Mouse (Mus musculus) left cerebral cortex, adult 11 months (tissue): Measurements from ENCODE around the gene Olfr764-ps1.
"Not testable (repeated sequence)": the region's sequence is repeated elsewhere in the genome, so short reads cannot be mapped to it uniquely, and the experiment has no call there.

ENCODE experiments used
- DNase-seq: peaks from one replicate; pipeline ENCODE4 v3.0.0; 2022; ENCODE audit warnings: low spot score

The Olfr764-ps1 gene

DNA sequence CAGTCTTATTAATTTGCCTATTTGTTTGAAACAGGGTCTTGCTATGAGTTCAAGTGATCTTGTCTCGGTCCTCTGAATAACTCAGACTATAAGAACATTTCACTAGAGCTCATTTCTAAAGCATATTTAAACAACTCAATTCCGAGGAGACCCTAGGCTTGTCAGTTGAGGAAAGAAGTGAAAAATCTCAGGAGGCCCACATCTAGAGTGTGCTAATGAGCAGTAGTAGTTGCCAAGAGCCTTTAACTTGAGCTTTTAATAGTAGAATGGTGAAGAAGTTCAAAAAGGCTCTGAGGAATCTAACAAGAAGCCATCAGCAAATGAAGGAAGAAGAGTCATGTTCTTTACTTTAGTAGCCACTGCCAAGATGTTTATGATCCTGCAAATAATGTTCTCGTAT lies at the start of gene Olfr764-ps1:
Gene Olfr764-ps1, minus strand, starts transcription at position 101 of the 400 bp plus-strand sequence.
- DNase-seq = no peak

DNA sequence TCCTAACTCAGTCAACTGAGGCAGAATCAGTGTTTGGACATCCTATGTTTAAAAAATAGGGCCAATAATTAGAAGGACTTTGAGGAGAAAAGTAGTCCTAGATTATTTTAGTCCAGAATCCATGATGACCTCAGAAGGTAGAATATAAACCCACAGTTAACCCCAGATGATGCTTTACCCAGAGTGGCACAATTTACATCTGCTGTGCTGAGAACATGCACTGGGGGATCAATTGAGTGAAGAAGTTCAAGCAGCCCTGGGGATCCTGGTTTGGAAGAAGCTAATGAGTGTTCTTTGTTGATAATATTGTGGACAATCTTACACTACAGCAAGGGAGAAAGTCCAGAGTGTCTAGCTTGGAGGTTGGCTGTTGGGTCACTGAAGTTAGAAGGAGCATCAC lies 43.1 kb upstream of the Olfr764-ps1 start, which contains the start of gene Olfr767:
Gene Olfr767, minus strand, starts transcription at position 101 of the 400 bp plus-strand sequence.
- not testable (repeated sequence) for DNase-seq

GRCm38 (mm10) chr10:129068877-129069276 lies 29.2 kb upstream of the Olfr764-ps1 start, which contains the start of gene Olfr766-ps1:
Olfr766-ps1 (minus strand) TSS chr10:129068977.
- no peak for DNase-seq

DNA sequence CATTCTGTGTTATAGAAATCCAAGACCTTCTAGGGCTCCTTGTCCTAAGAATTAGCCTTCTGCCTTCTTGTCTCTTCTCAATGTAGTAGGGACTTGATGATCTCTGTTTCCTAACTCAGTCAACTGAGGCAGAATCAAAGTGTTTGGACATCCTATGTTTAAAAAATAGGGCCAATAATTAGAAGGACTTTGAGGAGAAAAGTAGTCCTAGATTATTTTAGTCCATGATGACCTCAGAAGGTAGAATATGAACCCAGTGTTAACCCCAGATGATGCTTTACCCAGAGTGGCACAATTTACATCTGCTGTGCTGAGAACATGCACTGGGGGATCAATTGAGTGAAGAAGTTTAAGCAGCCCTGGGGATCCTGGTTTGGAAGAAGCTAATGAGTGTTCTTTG lies 10.2 kb upstream of the Olfr764-ps1 start, which contains the start of gene Olfr765:
Gene Olfr765, minus strand, starts transcription at position 101 of the 400 bp plus-strand sequence.
- DNase-seq = not testable (repeated sequence)

GRCm38 (mm10) chr10:129028343-129028742 lies 11.4 kb downstream of the Olfr764-ps1 start:
- no peak for DNase-seq

DNA sequence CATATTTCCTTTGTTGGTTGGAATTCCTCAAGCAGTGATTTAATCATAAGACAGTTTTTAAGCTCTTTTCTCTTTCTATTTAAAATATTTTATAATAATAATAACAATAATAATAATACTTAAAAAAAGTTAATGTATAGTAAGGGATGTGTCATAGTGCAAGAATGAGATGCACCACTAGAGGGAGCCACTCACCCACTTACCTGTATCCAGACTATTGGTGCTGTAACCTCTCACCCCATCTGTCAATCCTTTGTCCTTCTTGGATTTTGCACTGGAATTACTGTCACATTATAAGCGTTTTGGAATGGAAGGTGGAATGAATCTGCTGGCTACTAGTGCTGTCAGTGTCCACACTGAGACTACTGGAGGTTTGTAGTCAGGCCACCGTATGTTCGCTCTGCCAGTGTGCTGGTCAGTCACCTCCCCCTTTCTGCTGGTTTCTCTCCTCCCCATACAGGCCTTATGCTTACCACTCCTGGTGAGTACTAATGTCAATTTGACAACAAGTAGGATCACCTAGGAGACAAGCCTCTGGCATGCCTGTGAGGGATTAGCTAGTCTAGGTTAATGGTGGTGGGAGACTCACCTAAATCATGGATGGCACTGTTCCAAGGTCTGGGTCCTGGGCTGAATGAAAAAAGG lies 13.6 kb downstream of the Olfr764-ps1 start:
- DNase-seq = no peak

- DNase-seq = no peak
Measured at GRCm38 (mm10) chr10:129023319-129023718, 16.4 kb downstream of the Olfr764-ps1 start.

- DNase-seq = no peak
Measured at GRCm38 (mm10) chr10:129014477-129014876, 25.2 kb downstream of the Olfr764-ps1 start.

GRCm38 (mm10) chr10:129011511-129011910 lies 28.2 kb downstream of the Olfr764-ps1 start:
- DNase-seq = not testable (repeated sequence)

DNA sequence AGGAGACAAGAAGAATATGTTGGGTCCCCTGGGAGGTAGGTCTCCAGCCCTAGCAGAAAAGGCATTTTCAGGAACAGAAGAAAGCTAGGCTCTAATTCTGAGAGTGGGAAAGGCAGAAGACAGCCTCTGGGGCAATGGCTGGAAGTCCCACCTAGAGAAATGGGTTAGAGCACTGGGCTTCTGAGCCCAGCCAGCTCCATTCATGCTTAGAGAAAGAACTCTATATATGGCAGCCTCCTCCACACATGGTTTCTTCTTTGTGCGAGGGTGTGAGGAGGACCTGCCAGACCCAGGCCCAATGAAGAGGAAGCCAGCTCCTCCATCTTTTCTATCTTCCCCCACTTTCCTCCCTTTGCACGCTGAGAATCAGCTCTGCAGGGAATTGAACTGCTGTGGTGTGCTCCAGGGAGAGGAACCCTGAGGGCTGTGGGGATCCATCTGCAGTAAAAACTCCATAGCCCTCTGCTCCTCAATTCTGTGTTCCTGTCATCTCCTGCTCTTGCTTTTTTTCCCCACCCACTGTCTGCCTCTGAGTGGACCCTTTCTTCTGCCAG lies 29.3 kb downstream of the Olfr764-ps1 start, which contains the start of gene Olfr763:
Gene Olfr763, plus strand, starts transcription at position 504 of the 554 bp plus-strand sequence.
- no peak for DNase-seq

DNA sequence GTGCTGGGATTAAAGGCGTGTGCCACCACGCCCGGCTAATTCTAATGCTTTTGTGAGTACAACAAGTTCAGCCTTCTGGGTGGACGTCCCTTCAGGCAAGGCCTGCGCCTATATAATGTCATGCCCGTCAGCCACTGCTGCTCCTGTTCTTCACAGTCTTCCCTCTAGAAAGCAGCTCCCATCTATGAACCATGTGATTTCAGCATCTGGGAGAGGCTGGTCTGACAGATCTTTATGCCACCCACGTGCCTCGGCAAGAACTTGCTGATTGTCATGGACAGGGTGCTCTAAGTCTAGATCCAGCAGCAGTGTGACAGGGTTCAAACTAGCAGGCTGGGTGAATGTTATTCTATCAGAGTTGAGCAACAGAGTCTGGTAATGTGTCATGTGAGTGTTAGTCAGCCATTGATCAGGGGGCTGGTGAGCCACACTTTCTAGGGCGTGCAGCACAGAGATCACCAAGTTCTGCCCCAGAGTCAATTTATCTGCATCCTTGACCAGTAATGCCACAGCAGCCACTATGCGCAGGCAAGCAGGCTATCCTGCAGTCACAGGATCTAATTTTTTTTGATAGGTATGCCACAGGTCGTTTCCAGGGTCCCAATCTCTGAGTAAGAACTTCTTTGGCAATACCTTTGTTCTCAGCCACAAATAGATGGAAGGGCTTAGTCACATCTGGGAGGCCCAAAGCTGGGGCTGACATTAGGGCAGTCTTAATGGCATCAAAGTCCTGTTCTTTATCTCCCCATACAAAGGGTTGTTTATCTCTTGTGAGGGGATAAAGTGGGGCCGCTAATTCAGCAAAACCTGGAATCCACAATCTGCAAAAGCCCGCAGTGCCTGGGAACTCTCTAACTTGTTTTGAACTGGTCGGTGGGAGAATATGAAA lies 35.4 kb downstream of the Olfr764-ps1 start:
- no peak for DNase-seq

- DNase-seq = no peak
Measured at GRCm38 (mm10) chr10:128996523-128997040, 43.1 kb downstream of the Olfr764-ps1 start.

DNA sequence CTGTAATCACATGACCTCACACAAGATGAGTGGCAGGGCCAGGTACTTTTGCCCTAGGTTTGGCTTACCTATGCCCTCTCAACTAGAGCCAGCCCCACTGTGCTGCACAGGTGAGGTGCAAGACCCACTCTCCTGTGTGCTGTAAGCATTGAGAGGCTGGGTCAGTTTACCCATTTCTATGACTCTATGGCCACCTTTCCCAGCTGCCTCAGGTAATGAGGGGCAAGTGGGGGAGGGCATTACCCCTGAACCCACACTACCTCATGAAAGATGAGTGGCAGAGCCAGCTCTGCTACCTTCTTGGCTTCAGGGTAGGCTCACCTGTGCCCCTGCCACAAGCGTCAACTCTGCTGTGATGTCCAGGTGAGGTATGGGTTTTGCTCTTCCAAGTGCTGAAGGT lies 43.9 kb downstream of the Olfr764-ps1 start:
- DNase-seq = no peak

- no peak for DNase-seq
Measured at GRCm38 (mm10) chr10:128990994-128991393, 48.7 kb downstream of the Olfr764-ps1 start.

GRCm38 (mm10) chr10:128990129-128990850 lies 49.4 kb downstream of the Olfr764-ps1 start:
- not testable (repeated sequence) for DNase-seq

- not testable (repeated sequence) for DNase-seq
Measured at GRCm38 (mm10) chr10:128989131-128989530, 50.6 kb downstream of the Olfr764-ps1 start, which contains the start of gene Olfr9. Olfr9 (plus strand) TSS chr10:128989431.
